Mouse (Mus musculus) c-Kit-negative CD71-positive TER-119-positive erythroid progenitor cells, embryonic 14.5 days (primary cell): ENCODE data around the gene Gm42420.

ENCODE experiments used
- DNase-seq: peaks from one replicate; pipeline ENCODE4 v3.0.0-alpha.2; 2013; ENCODE audit warnings: low read depth, low spot score

Gm42420 gene

DNA sequence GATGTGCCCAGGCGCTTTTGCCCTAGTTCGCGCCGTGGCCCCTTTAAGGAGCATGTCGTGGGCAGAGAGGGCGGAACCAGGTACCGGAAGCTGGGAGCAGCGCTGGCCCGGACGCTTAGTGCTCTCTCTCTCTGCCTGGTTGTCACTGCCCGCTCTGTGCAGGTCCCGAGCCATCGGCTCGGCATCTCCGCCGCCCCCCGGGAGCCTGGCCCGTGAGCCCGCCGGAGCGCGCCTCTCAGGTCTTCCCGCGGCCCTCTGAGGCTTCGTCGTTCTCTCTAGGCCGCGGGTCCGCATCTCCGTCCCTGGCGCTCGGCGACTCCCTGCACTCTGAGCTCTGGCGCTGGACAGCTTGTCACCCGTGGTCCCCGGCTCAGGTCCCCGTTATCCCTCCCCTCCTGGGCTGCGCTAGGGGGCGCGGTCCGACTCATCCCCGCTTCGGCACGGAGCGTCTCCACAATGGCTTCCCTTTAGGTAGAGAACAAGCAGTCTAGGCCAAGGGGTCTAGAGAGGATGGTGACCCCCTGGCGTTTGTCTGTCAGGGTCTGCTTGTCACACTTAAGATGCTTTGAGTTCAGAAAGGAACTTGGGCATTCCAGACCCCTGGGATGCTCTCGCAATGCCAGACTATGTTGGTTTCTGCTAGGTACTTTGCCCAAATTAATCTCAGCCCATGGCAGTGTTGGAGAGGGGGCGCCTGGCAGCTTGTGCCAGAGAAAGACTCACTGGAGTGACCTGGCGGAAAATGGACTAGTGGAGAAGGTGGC lies 11.6 kb upstream of the Gm42420 start, which contains the start of gene Adck2:
Gene Adck2, plus strand, starts transcription at position 83 of the 764 bp plus-strand sequence.
- DNase-seq = peak; percentile 52

DNA sequence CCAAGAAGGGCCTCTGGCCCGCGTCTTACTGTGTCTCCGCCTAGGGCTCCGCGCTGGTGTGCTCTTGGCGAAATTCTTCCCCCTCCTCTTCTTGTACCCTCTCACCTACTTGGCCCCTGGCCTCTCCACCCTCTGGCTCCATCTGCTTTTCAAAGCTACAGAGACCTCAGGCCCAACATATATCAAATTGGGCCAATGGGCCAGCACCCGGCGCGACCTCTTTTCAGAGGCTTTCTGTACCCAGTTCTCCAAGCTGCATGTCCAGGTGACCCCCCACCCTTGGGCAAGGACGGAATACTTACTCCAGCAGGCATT lies 11.0 kb upstream of the Gm42420 start:
- no peak for DNase-seq

DNA sequence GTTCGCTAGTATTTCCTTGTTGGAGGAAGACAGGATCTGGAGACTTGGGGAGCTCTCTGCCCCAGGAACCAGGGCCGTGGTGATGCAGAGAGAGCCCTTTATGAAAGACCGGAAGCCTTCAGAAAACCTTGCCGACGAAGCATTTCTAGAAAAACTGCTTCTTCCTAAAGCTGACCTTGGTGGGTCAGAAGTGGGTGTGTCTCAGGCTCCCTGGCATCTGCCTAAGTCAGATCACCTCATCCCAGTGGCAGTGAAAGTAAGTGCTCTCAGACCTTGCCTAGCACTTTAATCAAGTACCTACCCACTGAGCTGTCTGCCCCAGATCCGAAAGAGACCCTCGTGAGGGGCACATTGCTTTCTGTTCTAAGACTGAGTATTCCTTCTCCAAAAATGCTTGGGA lies 10.6 kb upstream of the Gm42420 start:
- no peak for DNase-seq

DNA sequence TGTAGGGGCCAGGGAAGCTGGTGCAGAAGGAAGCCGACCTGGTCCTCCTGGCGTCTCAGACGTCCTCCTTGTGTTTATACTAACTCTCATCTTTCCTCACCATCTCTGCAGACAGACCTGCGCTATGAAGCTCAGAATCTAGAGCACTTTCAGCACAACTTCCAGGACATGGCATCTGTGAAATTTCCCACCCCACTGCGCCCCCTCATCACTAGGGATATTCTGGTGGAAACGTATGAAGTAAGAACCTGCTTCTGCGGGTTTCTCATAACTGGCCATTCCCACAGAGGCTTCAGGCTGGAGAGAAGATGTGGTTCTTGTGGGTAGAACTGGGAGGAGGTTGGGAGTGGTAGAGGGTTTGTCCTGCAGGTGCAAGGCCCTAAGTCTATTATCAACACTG lies 6.0 kb upstream of the Gm42420 start:
- no peak for DNase-seq

- no peak for DNase-seq
These were observed 5.0 kb upstream of the Gm42420 start for GRCm38 (mm10) chr6:39580558-39580957.

GRCm38 (mm10) chr6:39581087-39581784 lies 4.3 kb upstream of the Gm42420 start:
- DNase-seq = no peak

DNA sequence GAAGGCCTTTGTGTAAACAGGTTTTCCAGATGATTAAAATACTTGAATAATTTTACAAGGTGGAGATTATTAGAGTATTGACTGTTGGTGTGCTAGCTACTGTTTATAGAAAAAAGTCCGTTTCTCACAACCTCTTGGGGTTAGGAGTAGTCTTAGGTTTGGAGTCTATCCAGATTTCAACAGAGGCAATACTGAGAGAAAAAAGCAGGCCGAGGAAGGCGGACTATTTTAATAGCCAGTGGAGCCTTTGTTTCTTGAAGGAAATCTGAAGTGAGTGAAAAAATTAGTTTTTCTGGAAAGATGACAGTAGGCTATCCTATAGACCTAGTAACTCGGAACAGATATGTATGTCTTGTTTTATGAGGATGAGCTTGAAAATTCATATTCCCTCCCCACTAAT lies 5.9 kb downstream of the Gm42420 start:
- no peak for DNase-seq

- peak; percentile 85 for DNase-seq
These were observed 7.1 kb downstream of the Gm42420 start, which contains the start of gene Ndufb2 for GRCm38 (mm10) chr6:39592401-39593214. Gene Ndufb2, plus strand, starts transcription at chr6:39592574.

DNA sequence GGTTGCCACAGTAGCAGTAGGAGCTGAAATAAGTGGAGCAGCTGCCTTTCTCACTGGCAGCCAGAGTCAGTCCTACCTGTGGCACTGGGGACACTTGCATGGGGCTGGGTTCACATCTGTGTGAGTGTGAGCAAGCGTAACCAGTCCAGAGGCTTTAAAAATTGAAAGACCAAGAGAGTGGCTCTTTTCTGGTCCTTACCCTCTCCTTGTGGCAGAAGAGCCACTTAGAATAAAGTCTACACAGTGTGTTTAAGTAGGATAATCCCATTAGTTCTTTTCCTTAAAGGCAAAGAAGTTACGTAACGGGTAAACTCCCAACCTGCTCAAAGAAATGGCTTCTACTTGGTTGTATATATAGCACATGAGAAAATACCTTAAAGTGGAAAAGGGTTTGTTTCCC lies 15.3 kb downstream of the Gm42420 start:
- DNase-seq = no peak

DNA sequence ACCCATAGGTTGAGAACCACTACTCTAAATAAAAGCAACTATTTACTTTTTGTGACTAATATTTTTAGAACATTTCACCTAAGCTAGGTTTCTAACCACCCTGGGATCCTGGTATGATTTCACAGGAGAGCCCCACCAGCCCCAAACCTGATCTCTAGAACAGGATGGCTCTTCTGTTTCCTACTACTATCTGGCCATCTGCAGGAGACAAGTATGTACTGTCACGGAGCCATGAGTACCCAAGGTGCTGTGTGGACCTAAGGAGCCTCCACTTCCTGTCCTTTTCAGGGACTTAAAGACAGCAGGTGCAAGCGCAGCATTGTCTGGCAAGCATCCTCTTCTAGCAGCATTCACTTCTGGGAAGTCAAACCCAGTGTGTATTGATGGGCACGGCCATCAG lies 16.3 kb downstream of the Gm42420 start:
- DNase-seq = no peak

DNA sequence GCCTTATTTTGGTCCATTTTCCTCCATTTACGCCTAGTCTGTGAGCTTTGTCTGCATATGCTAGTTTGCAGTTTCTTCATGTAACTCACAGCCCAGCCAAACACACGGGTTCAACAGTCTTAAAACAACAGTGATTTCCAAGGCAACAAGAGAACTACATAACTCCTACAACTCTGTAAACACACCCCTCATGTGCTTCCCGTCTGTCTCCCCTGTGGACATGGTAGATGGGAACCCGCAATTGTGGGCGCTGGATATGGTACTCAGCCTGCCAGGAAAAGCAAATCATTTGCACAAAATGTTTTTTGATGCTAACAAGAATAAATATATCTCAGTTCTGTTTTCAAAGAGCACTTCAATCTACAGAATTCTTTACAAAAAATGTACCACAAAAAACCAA lies 19.0 kb downstream of the Gm42420 start:
- no peak for DNase-seq

DNA sequence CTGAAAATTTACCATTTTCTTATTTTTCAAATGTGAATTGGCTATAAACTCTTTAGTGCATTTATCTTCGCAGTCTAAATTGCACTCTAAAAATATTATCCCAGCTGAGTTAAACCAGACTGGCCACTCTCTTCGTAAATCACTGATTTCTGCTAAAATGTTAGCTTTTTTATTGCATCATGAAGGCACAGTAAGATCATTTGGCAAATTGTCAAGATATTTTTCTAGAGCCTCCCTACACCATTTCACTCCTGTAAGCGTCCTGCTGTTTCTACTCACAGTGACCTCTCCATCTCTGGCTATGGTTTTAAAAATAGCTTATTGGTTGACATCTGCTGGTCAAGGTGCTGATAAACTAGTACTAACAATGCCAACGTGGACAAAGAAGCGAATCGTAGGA lies 20.5 kb downstream of the Gm42420 start:
- no peak for DNase-seq

DNA sequence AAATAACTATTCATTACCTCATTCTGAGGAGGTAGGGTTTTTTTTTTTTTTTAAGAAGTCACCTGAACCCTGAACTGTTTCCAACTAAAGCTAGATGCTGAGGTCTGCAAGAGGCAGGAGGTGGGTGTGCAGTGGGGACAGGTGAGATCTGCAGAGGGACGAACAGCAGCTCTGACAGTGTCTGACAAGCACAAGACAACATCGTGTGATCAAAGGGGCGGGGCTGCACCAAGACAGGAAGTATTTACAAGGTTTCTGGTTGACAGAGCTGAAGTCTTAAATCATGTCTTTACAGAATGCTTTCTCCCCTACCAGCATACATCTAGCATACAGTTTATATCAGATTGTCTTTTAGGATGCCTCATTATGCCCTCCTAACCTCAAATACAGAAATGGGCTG lies 21.3 kb downstream of the Gm42420 start:
- no peak for DNase-seq

- no peak for DNase-seq
These were observed 21.8 kb downstream of the Gm42420 start for GRCm38 (mm10) chr6:39607365-39607764.

GRCm38 (mm10) chr6:39610207-39610606 lies 24.7 kb downstream of the Gm42420 start:
- no peak for DNase-seq

- no peak for DNase-seq
These were observed 25.7 kb downstream of the Gm42420 start for GRCm38 (mm10) chr6:39611296-39611695.
